Mouse (Mus musculus): ENCODE results near the gene AU022252.

AU022252 gene

DNA sequence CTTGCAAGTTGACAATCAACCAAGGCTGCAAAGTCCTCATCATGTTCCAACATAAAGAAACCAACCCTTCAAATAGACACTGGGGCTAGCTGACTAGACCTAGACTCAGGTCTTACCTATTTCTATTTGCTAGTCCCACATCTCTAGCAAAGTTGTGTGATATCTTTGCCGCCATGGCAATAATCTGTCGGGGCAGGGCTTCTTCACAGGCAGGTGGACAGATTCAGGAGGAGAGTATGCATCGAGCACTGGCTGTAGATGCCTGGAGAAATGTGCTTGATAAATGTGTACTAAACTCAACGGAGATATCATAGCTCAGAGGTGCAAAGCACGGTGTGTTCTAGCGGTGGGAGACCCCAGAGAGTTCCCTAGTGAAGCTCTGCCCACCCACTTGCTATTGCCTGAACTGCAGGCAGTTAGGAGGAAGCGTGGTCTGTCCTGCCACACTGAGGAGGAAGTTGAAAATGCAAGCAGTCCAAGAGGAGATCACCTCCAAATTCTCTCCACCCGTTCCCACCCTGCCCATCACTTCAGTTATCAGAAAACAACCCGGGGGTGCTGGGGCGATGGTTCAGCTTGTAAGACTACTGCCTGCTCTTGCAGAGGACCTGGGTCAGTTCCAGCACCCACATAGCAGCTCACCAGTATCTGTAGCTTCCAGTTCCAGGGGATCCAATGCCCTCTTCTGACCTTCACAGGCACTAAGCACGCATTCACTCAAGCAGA lies 44.3 kb downstream of the AU022252 start:
- no peak for DNase-seq (ENCODE audit: low spot score in 2 of 2)

DNA sequence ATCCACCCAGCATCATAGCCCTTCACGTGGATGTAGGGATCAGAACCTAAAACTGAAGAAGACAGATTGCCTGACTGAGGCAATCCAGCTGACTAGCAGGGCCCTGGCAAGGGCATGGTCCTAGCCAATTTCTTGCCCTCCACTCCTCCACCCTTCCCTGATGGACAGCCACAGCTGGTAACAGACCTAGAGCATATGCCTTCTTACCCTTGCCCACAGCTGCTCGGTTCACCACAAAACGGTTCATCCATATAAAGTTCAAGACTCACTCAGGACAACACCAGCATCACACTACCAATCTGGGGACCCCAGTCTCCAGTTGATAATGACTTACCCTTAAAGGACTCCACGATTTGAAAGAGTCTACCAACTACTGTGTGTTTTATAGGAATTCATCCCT lies 46.7 kb downstream of the AU022252 start:
- no peak for DNase-seq (ENCODE audit: low spot score in 2 of 2)

DNA sequence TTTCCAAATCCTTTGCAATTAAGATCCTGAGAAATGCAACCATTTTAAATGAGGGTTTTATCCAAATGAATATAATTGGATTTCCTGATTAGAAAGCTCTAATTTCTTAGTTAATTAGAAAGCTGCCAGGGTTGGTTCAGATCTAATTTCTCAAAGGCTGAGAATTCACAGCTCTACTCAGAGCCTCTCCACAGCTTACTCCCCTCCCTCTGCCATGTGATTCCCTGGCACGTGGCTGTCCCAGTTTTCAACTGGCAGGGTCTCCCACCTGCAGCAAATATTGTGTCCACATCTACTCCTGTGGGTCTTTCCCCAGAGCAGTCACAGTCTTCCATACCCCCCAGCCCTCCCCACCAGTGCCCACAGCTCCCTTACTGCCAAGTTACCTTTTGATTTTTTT lies 49.0 kb downstream of the AU022252 start:
- no peak for DNase-seq (ENCODE audit: low spot score in 2 of 2)

DNA sequence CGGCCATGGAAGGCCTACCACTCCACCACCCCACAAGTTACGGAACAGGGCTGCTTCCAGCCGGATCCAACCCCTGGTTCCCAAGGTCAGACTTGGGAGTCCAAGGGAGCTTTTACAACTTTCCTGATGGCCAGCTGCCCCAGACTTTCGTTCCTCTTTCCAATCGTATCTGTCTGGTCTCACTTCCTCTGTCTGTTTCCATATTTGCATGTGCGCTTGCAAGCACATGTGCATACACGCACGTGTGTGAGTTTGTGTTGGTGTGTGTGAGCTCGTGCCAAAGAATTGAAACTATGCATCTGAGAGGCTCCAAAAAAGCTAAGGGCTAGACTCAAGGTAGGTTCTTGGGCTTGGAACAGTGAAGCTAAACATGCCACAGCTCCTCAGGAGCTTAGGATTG lies 51.1 kb downstream of the AU022252 start:
- DNase-seq (ENCODE audit: low spot score in 2 of 2), result no peak

DNA sequence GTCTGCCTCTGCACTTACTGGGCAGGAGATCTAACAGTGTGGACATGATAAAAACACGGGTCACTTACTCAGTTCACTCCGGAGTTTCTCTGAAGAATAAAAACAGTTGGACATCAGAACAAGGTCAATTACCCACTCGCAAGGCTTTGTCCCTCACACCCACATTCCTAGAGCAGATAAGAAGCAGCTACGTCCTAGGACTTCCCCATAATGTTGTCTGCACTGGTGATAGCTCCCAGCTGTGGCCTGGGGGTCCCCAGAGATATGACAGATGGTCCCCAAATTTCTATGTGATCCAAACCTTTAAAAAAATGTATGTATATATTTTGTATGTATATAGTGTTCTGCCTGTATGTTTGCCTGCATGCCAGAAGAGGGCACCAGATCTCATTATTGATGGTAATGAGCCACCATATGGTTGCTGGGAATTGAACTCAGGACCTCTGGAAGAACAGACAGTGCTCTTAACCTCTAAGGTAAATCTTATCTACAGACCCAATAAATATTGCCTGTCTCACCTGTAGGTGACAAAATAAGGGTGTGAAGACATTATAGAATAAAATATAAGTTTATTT lies 52.3 kb downstream of the AU022252 start:
- DNase-seq (ENCODE audit: low spot score in 2 of 2), result no peak

DNA sequence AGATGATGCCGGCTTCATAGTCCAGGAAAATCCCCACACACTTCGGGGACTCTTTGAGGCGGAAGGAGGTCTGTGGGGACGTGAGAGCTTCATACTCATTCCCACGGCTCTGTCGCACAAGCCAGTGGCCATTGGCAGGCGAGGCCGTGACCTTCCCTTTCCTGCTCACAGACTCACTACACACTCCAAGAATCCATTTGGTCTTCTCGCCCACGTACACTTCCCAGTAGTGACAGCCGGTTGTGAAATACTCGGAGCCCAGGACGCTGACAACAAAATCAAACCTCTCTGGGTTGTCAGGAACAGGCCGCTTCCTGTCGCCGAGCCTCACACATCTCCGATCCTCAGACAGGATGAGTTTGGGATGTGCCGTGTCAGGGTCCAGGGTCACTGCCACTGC lies 54.2 kb downstream of the AU022252 start:
- no peak for DNase-seq (ENCODE audit: low spot score in 2 of 2)

DNA sequence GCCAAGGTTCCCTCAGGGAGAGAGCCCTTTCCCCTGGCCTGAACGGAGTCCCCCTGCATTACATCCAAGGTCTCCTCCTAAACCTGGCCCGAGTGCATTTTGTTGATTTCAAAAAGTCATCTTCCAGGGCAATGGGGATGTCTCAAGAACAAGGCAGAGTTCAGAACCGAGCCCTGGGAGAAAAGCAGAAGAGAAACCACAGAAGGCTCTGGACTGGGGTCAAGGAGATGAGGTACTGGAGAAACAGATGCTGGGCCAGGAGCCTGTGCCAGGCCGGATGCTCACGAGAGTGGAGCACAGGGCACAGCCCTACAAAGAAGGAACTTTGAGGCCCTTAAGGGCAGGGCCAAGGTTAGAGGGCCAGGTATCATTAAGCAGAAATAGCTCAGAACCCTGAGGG lies 54.8 kb downstream of the AU022252 start:
- no peak for DNase-seq (ENCODE audit: low spot score in 2 of 2)

DNA sequence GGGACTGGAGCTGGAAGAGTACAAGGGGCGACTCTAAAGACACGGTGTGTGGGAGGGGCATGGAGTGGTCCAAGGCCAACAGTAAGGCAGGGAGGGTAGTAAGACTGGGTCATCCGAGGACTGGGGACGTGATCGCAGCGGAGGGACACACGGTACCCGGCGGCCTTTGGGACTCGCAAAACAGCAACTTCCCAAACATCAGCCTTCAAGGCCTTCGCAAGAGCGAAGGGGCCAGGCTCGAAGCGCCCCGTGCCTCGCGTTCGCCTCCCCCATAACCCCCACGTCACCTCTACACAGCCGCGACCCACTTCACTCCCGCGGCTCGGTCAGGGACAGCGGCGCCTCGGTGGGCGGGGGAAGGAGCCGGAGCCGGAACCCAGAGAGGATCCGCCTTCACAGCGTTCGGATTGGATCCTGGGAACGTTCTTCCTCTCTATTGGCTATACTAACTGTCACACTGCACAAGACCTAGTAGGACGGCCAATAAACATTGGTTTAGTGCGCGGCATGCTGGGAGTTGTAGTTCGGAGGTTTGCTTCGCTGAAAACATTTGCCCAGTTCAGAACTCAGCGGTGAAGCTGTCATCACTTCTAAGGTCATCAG lies 58.6 kb downstream of the AU022252 start, which contains the start of gene Zfp691:
Gene Zfp691, minus strand, starts transcription at position 345 of the 603 bp plus-strand sequence.
- peak; percentile 88 to 92 for DNase-seq (ENCODE audit: low spot score in 2 of 2)

DNA sequence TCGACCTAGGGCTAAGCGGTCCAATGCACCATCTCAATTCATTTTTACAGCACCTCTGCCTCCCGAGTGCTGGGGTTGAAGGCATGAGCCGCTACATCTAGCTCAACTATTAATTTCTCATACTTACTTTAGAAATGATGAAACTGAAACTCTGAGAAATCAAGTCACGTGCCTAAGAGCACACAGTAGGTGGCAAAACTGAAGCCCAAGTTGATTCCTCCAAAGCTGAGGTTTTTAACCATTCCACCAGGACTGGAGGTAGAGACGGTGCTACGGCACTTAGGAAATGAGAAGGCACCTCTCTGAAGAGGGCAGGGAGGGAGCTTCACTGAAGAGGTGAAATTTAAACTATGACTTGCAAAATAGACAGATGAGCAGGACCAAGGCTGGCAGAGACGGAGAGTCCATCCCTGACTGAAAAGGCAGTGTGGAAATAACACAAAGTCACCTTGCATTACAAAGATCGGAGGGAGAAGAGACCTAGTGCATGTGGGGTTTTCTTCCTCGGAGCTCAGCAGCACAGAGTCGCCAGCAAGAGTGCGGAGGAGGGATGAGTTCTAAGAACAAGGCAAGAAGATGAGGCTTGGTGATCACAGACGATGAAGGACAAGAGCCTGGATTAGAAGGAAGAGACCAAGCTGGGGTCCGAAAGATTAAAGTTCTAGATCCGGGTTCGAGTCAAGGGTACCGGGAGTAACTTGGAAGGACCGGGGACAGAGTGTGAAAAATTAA lies 59.4 kb downstream of the AU022252 start:
- DNase-seq (ENCODE audit: low spot score in 2 of 2), result no peak

DNA sequence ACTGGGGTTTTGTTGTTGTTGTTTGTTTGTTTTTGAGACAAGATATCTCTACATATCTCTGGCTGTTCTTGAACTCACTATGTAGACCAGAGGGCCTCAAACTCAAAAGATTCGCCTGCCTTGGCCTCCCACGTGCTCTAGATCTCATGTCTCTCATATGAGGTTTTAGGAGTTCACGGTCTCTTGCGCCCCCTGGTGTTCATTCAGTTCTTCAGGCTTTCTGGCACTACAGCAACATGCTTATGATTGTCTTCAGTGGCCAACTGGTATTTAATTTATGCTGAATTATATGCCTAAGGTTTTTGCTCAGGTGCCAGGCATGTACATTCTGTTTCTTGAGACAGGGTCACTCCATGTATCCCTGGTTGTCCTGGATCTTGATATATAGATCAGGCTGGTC lies 64.8 kb downstream of the AU022252 start:
- DNase-seq (ENCODE audit: low spot score in 2 of 2), result peak; percentile 60 to 64

DNA sequence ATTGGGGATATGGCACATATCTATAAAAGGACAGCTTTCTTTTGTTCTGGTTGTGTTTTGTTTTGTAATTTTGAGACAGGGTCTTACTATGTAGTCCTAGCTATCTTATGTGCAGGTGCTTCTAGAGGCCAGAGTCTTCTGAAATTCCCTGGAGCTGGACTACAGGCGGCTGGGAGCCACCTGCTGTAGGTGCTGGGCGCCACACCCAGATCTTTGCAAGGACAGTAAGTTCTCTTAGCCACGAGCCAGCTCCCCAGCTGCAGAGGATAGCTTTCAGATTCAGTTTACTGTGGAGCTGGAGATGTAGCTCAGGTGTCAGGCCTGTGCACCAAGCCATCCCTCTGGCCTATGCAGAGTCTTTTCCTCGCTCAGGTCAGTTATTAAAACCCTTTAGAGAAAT lies 65.4 kb downstream of the AU022252 start:
- no peak for DNase-seq (ENCODE audit: low spot score in 2 of 2)

DNA sequence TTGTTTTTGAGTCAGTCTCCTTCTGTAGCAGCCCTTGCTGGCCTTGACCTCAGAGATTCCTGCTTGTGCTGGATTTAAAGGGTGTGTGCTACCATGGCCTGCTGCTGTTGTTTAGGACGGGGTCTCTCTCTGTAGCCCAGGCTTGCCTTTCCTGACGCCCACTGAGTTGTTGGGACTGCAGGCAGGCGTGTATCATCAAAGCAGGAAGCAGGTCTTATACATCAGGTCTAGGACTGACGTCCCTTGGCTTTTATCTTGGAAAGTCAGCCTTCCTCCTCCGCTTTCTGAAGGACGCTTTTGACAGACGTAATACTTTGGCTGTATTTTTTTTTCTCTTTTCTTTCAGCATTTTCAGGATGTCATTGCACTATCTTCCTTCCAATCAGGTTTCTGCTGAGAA lies 66.6 kb downstream of the AU022252 start:
- DNase-seq (ENCODE audit: low spot score in 2 of 2), result no peak

DNA sequence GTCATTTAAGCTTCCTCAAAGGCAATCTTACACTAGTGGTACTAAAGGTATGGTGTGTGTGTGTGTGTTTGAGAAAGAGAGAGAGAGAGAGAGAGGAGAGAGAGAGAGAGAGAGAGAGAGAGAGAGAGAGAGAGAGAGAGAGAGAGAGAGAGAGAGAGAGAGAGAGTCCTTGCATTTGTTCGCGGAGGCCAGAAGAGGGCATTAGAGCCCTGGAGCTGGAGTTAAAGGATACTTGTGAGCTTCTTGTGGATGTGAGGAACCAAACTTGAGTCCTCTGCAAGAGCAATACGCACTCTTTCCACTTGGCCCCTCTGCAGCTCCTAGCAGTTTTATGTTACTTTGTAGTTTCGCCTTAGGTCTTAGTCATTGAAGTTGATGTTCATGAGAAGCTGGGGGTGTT lies 69.5 kb downstream of the AU022252 start:
- DNase-seq (ENCODE audit: low spot score in 2 of 2), result no peak

DNA sequence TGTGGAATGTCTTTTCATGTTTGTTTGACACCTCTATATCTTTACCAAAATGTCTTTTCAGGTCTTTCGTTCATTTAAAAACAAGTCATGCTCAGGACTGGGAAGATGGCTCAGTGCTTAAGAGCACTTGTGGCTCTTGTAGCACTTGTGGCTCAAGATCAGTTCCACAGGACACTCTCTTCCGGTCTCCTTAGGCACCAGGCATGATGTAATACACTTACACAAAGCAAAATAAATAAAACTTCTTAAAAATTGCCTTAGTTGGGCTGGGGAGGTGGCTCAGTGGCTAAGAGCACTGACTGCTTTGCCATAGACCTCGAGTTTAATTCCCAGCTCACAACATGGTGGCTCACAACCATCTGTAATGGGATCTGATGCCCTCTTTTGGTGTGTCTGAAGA lies 71.2 kb downstream of the AU022252 start:
- no peak for DNase-seq (ENCODE audit: low spot score in 2 of 2)

DNA sequence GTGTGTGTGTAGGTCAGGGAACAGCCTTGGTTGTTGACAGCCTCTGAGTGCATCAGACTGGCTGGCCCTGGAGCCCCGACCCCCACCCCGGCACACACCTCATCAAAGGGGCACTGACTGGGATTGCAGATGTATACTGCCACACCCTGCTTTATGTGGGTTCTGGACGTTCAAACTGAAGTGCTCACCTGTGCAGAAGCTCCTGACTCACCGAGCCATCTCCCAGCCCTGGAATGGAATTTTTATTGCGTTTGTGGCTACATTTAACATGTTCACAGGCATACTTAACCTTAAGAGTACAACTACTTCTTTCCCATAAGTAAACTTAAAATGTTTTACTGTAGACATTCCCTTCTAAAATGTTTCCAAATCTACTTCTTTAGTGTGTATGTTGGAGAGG lies 74.6 kb downstream of the AU022252 start:
- no peak for DNase-seq (ENCODE audit: low spot score in 2 of 2)

DNA sequence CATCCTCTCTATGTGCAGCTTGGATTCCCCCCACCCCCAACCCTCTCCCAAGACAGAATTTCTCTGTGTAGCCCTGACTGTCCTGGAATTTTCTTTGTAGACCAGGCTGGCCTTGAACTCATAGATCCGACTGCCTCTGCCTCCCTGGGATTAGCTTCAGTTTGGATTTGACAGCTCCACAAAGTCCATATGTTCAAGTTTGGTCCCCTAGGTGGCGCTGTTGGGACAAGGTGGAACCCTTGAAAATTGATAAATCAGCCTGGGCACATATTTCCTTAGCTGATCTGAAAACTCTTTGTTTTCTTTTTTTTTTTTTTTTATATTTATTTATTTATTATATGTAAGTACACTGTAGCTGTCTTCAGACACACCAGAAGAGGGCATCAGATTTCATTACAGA lies 75.3 kb downstream of the AU022252 start:
- peak in 1 of 2 experiments; percentile 47 for DNase-seq (ENCODE audit: low spot score in 2 of 2)

All from urinary bladder, adult 18-20 months (tissue).